Mouse (Mus musculus) brain, embryonic 14.5 days (tissue): ENCODE data around the gene Hace1.

ENCODE experiments used
- CTCF ChIP-seq: fragments of 200-500 bp; IDR thresholded peaks from 2 replicates; pipeline ENCODE4 v1.5.1; 2012; ENCODE audit warnings: inconsistent platforms, mild to moderate bottlenecking, moderate library complexity, borderline replicate concordance; ENCODE audit not compliant: insufficient read depth, insufficient read length; ENCODE audit errors: extremely low read depth
- POLR2A ChIP-seq: fragments of 200-500 bp; IDR thresholded peaks from 2 replicates; pipeline ENCODE4 v1.6.1; 2012; ENCODE audit warnings: mild to moderate bottlenecking, inconsistent platforms, borderline replicate concordance; ENCODE audit not compliant: poor library complexity, insufficient read depth, insufficient read length, severe bottlenecking; ENCODE audit errors: extremely low read depth

GRCm38 (mm10) chr10:45632641-45633040, 55.0 kb downstream of the Hace1 start:
- TF ChIP-seq CTCF (no peak), POLR2A (no peak)
